Comparison of ENCODE assay signal across 23 mouse cellular contexts in genomic region chr1:136365986-136366385, GRCm38 (mm10). TPM values are rescaled to one million over a fixed set of nuclear protein-coding genes. Genes with fewer than 3 reads are reported as not detected.
A peak's percentile ranks its signal among the peaks of the same experiment; 100 is the strongest.
DNase-seq lines count a peak whose midpoint lies in the region; ATAC-seq and TF ChIP-seq lines count a peak whose summit lies in the region.
"Had no signal": no experiment of that assay in that cellular context is flagged by ENCODE, and none has a peak within 500 bp of the region (broad histone marks: within the 10 kb centered on the region; RNA-seq: fewer than 3 reads in every experiment).

No protein-coding gene starts in this region.

- intact Hi-C loops in left cerebral cortex, postnatal 10 days (cut with DNase I) = no loop called here

- TF ChIP-seq CTCF in forebrain, postnatal 0 days (IDR thresholded peaks at IDR 0.05; ENCODE audit: low read depth) = no peak
- TF ChIP-seq CTCF in lung, embryonic 14.5 days (IDR thresholded peaks at IDR 0.05; ENCODE audit: low read depth) = no peak

- no peak overlapping the region for H3K9ac ChIP-seq in forebrain, postnatal 0 days
- no peak overlapping the region for H3K9ac ChIP-seq in forebrain, embryonic 15.5 days (replicated peaks)
- no peak overlapping the region for H3K9ac ChIP-seq in lung, embryonic 14.5 days
- H3K9ac ChIP-seq: embryonic facial prominence, embryonic 15.5 days; hindbrain, embryonic 15.5 days had no signal

- no peaks in the 10 kb centered on the region for H3K36me3 ChIP-seq in forebrain, postnatal 0 days (ENCODE audit: insufficient read depth)
- no peaks in the 10 kb centered on the region for H3K36me3 ChIP-seq in forebrain, embryonic 15.5 days
- H3K36me3 ChIP-seq in lung, embryonic 14.5 days (ENCODE audit: insufficient read depth) = no peaks in the 10 kb centered on the region
- H3K36me3 ChIP-seq: embryonic facial prominence, embryonic 15.5 days; heart, embryonic 10.5 days; hindbrain, embryonic 15.5 days had no signal

- ATAC-seq in forebrain, postnatal 0 days = peak; percentile 38; the same call in 1 of the 2 replicates
- no peak for ATAC-seq in forebrain, embryonic 15.5 days (replicated peaks)
- ATAC-seq in lung, embryonic 14.5 days (ENCODE audit: insufficient read depth) = no peak
- ATAC-seq: activated CD4-positive, CD25-positive, alpha-beta regulatory T cell, adult 4 months; forebrain, embryonic 16.5 days; Patski had no signal

- H3K4me2 ChIP-seq in forebrain, postnatal 0 days (ENCODE audit: low read depth) = no peak overlapping the region
- H3K4me2 ChIP-seq in forebrain, embryonic 15.5 days (replicated peaks) = no peak overlapping the region
- H3K4me2 ChIP-seq in lung, embryonic 14.5 days = no peak overlapping the region
- H3K4me2 ChIP-seq: embryonic facial prominence, embryonic 15.5 days; hindbrain, embryonic 15.5 days had no signal

- no peaks in the 10 kb centered on the region for H3K9me3 ChIP-seq in forebrain, postnatal 0 days (ENCODE audit: low read length)
- no peaks in the 10 kb centered on the region for H3K9me3 ChIP-seq in forebrain, embryonic 15.5 days
- no peaks in the 10 kb centered on the region for H3K9me3 ChIP-seq in lung, embryonic 14.5 days (ENCODE audit: low read depth, low read length)
- H3K9me3 ChIP-seq: embryonic facial prominence, embryonic 15.5 days; heart, embryonic 10.5 days; hindbrain, embryonic 15.5 days had no signal

- no peak overlapping the region for H3K4me3 ChIP-seq in forebrain, postnatal 0 days (ENCODE audit: low read depth, low read length)
- no peak overlapping the region for H3K4me3 ChIP-seq in forebrain, embryonic 15.5 days
- no peak overlapping the region for H3K4me3 ChIP-seq in lung, embryonic 14.5 days (ENCODE audit: low read depth, low read length)
- H3K4me3 ChIP-seq: embryonic facial prominence, embryonic 15.5 days; erythroblast, embryonic 14.5 days; heart, embryonic 10.5 days; hindbrain, embryonic 15.5 days had no signal

- H3K4me1 ChIP-seq in forebrain, postnatal 0 days (ENCODE audit: insufficient read depth) = no peaks in the 10 kb centered on the region
- H3K4me1 ChIP-seq in forebrain, embryonic 15.5 days = peaks cover 14% of the 10 kb centered on the region
- peaks cover 12% of the 10 kb centered on the region for H3K4me1 ChIP-seq in lung, embryonic 14.5 days (ENCODE audit: insufficient read depth)
- H3K4me1 ChIP-seq: hindbrain, embryonic 15.5 days had no signal

- DNase-seq in forebrain, postnatal 0 days = no peak
- DNase-seq in lung, embryonic 14.5 days = peak; percentile 37
- peak; percentile 72 for DNase-seq in lung, postnatal 10 days
- DNase-seq in lung, postnatal 4 days = peak; percentile 73 to 82
- no peak for DNase-seq in left cerebral cortex, postnatal 10 days (ENCODE audit: extremely low spot score in 1 of 2, low spot score in 2 of 2)
- no peak for DNase-seq in frontal cortex, postnatal 10 days (ENCODE audit: low spot score in 2 of 2)
- no peak for DNase-seq in ovary, postnatal 10 days (ENCODE audit: low spot score)
- DNase-seq: adrenal gland, postnatal 14 days; B cell, adult 2 months; cerebellum, adult 2 months; cerebellum, postnatal 10 days; embryo, embryonic 11 days; gastrocnemius, postnatal 36 days; heart, adult 18-20 months; heart, postnatal 14 days had no signal

- H3K27ac ChIP-seq in forebrain, postnatal 0 days (ENCODE audit: low read depth, low read length) = no peak overlapping the region
- no peak overlapping the region for H3K27ac ChIP-seq in forebrain, embryonic 15.5 days (replicated peaks)
- H3K27ac ChIP-seq in lung, embryonic 14.5 days (ENCODE audit: low read depth) = no peak overlapping the region
- H3K27ac ChIP-seq: embryonic facial prominence, embryonic 15.5 days; heart, embryonic 10.5 days; hindbrain, embryonic 15.5 days had no signal

- WGBS in forebrain, postnatal 0 days = 77% methylated on average over 3 of the region's 3 CpGs
- 70% methylated on average over 3 of the region's 3 CpGs for WGBS in forebrain, embryonic 15.5 days
- 70% methylated on average over 3 of the region's 3 CpGs for WGBS in lung, embryonic 14.5 days

- no peaks in the 10 kb centered on the region for H3K27me3 ChIP-seq in forebrain, postnatal 0 days (ENCODE audit: insufficient read depth, low read length)
- no peaks in the 10 kb centered on the region for H3K27me3 ChIP-seq in forebrain, embryonic 15.5 days
- H3K27me3 ChIP-seq in lung, embryonic 14.5 days (ENCODE audit: insufficient read depth, low read length) = no peaks in the 10 kb centered on the region
- H3K27me3 ChIP-seq: embryonic facial prominence, embryonic 15.5 days; hindbrain, embryonic 15.5 days; Patski had no signal

RNA-seq across cellular contexts. Expression of gene Camsap2, which starts 20.1 kb away (rescaled TPM):
- total RNA-seq in forebrain, postnatal 0 days (2014; rRNA removed) = 120 and 135 TPM in 2 replicates
- polyA plus RNA-seq in forebrain, postnatal 0 days (2015; fragmentation: Nextera tagmentation; extraction: Ambion mirVana) = 16.1 and 20.1 TPM in 2 replicates
- polyA plus RNA-seq in forebrain, embryonic 15.5 days (2015; fragmentation: Nextera tagmentation; extraction: Ambion mirVana) = 27.8 and 27.9 TPM in 2 replicates
- polyA plus RNA-seq in lung, embryonic 14.5 days (2014; fragmentation: Nextera tagmentation; extraction: Ambion mirVana) = 18.2 and 20.0 TPM in 2 replicates
- 100 to 1,000 TPM; 153 to 155 TPM for total RNA-seq in left cerebral cortex, postnatal 10 days (2021)

RNA-seq across cellular contexts. Expression of gene Ddx59, which starts 49.1 kb away (rescaled TPM):
- 16.2 and 18.8 TPM in 2 replicates for total RNA-seq in forebrain, postnatal 0 days (2014; rRNA removed)
- 14.6 and 17.8 TPM in 2 replicates for polyA plus RNA-seq in forebrain, postnatal 0 days (2015; fragmentation: Nextera tagmentation; extraction: Ambion mirVana)
- polyA plus RNA-seq in forebrain, embryonic 15.5 days (2015; fragmentation: Nextera tagmentation; extraction: Ambion mirVana) = 17.4 and 18.4 TPM in 2 replicates
- 16.4 and 17.8 TPM in 2 replicates for polyA plus RNA-seq in lung, embryonic 14.5 days (2014; fragmentation: Nextera tagmentation; extraction: Ambion mirVana)
- 10 to 100 TPM; 10.3 TPM for total RNA-seq in left cerebral cortex, postnatal 10 days (2021)

Comparison
In these comparisons a context has a peak if more than half of its experiments do, and no peak if none do; other contexts are left out.
1. DNase-seq: peak in lung, embryonic 14.5 days (single experiment), lung, postnatal 10 days (single experiment) and lung, postnatal 4 days (2 of 2); none in forebrain, postnatal 0 days (single experiment), left cerebral cortex, postnatal 10 days (0 of 2), frontal cortex, postnatal 10 days (0 of 2) and ovary, postnatal 10 days (single experiment).